Mouse (Mus musculus) c-Kit-positive CD71-positive TER-119-negative erythroid progenitor cells, embryonic 14.5 days (primary cell): ENCODE data around the gene Lmod3.

Experiments used
- DNase-seq: peaks from one replicate; pipeline ENCODE4 v3.0.0-alpha.2; 2013; ENCODE audit warnings: low read depth

The Lmod3 gene

GRCm38 (mm10) chr6:97226083-97226491, 26.5 kb downstream of the Lmod3 start:
- DNase-seq = no peak

- DNase-seq = no peak
Observed at GRCm38 (mm10) chr6:97224505-97224904, 28.1 kb downstream of the Lmod3 start.

GRCm38 (mm10) chr6:97223566-97223965, 29.0 kb downstream of the Lmod3 start:
- DNase-seq = no peak

- no peak for DNase-seq
Observed at GRCm38 (mm10) chr6:97222931-97223467, 29.6 kb downstream of the Lmod3 start.

GRCm38 (mm10) chr6:97222321-97222720, 30.2 kb downstream of the Lmod3 start:
- DNase-seq = no peak

- no peak for DNase-seq
Observed at GRCm38 (mm10) chr6:97221205-97222025, 31.1 kb downstream of the Lmod3 start.

GRCm38 (mm10) chr6:97220672-97221071, 31.9 kb downstream of the Lmod3 start:
- no peak for DNase-seq

GRCm38 (mm10) chr6:97216154-97216821, 36.3 kb downstream of the Lmod3 start:
- no peak for DNase-seq

- no peak for DNase-seq
Observed at GRCm38 (mm10) chr6:97211981-97212380, 40.6 kb downstream of the Lmod3 start.

GRCm38 (mm10) chr6:97210962-97211601, 41.5 kb downstream of the Lmod3 start:
- no peak for DNase-seq

GRCm38 (mm10) chr6:97210191-97210961, 42.2 kb downstream of the Lmod3 start, which contains the start of gene Arl6ip5:
Arl6ip5 (plus strand) TSS chr6:97210689.
- peak; percentile 87 for DNase-seq

GRCm38 (mm10) chr6:97209751-97210150, 42.8 kb downstream of the Lmod3 start:
- no peak for DNase-seq

- DNase-seq = no peak
Observed at GRCm38 (mm10) chr6:97209201-97209600, 43.4 kb downstream of the Lmod3 start.

- no peak for DNase-seq
Observed at GRCm38 (mm10) chr6:97208406-97208805, 44.2 kb downstream of the Lmod3 start.

GRCm38 (mm10) chr6:97207085-97207484, 45.5 kb downstream of the Lmod3 start:
- no peak for DNase-seq

- DNase-seq = peak; percentile 99
Observed at GRCm38 (mm10) chr6:97205439-97205885, 47.1 kb downstream of the Lmod3 start, which contains the start of gene Uba3. Uba3 (minus strand) TSS chr6:97205647.

GRCm38 (mm10) chr6:97204952-97205351, 47.6 kb downstream of the Lmod3 start:
- no peak for DNase-seq

- DNase-seq = no peak
Observed at GRCm38 (mm10) chr6:97204252-97204869, 48.2 kb downstream of the Lmod3 start.

GRCm38 (mm10) chr6:97202477-97202876, 50.1 kb downstream of the Lmod3 start:
- DNase-seq = no peak

- DNase-seq = no peak
Observed at GRCm38 (mm10) chr6:97200437-97200836, 52.1 kb downstream of the Lmod3 start.
